Mouse (Mus musculus) limb, embryonic 12.5 days (tissue): Measurements from ENCODE around the gene Gtf2i. TPM values are rescaled to one million over a fixed set of nuclear protein-coding genes. Genes with fewer than 3 reads are reported as not detected.

Experiments
- ATAC-seq: fragments of 200-750 bp; cut with Nextera tagmentation; 2 replicates; pipeline ENCODE4 v1.8.0; 2017; ENCODE audit warnings: low read depth, moderate TSS enrichment; ENCODE audit not compliant: insufficient number of reproducible peaks, insufficient read depth, low FRiP score, low TSS enrichment
- H3K27ac ChIP-seq: fragments of 300-500 bp; sonication (generic); 2 replicates; pipeline ENCODE4 v1.5.1; 2016; ENCODE audit warnings: mild to moderate bottlenecking, moderate library complexity
- H3K27me3 ChIP-seq: fragments of 300-500 bp; sonication (generic); 2 replicates; pipeline ENCODE4 v1.6.1; 2016; ENCODE audit warnings: mild to moderate bottlenecking, moderate library complexity
- H3K36me3 ChIP-seq: fragments of 300-500 bp; sonication (generic); 2 replicates; pipeline ENCODE4 v1.6.1; 2016; ENCODE audit warnings: mild to moderate bottlenecking, moderate library complexity
- H3K4me1 ChIP-seq: fragments of 300-500 bp; sonication (generic); replicated peaks from 2 replicates; pipeline ENCODE4 v1.6.1; 2016
- H3K4me2 ChIP-seq: fragments of 300-500 bp; sonication (generic); 2 replicates; pipeline ENCODE4 v1.6.1; 2016; ENCODE audit warnings: mild to moderate bottlenecking, moderate library complexity
- H3K4me3 ChIP-seq: fragments of 300-500 bp; sonication (generic); replicated peaks from 2 replicates; pipeline ENCODE4 v1.5.1; 2016; ENCODE audit warnings: mild to moderate bottlenecking
- H3K9ac ChIP-seq: fragments of 300-500 bp; sonication (generic); replicated peaks from 2 replicates; pipeline ENCODE4 v1.6.1; 2016; ENCODE audit warnings: mild to moderate bottlenecking, moderate library complexity
- H3K9me3 ChIP-seq: fragments of 300-500 bp; sonication (generic); 2 replicates; pipeline ENCODE4 v1.6.1; 2016; ENCODE audit warnings: mild to moderate bottlenecking, moderate library complexity
- WGBS: fragments of 180-500 bp; shearing (Covaris S2); methylation state at CpG from one replicate; pipeline ENCODE4 v1.1.7; 2016; 5-methylcytosine and 5-hydroxymethylcytosine counted together
- polyA plus RNA-seq: library from polyadenylated mRNA; unstranded; fragments of >200 nt; fragmentation: Nextera tagmentation; extraction: Ambion mirVana; gene quantifications from 2 replicates; pipeline ENCODE4 v1.2.1, GENCODE M21; 2016

Gene Gtf2i
- polyA plus RNA-seq, 1 experiment from 2014 or later, result 235 TPM

DNA sequence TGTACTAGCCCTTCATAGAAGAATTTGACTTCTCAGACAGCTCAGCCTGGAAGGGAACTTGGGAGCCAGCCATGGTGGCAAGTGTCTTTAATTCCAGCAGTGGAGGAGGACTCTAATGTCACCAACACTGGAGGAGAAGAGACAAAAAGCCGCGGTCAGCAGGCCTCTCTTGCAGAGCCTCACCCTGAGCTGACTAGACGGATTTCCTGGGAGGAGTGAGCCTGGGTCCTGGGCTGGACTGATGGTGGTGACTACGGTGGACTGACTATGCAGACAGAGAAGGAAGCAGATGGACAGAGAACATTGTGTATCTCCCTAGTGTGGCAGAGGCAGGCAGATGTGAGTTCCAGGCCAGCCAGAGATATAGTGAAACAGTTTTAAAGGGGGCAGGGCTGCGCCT lies 83.2 kb downstream of the Gtf2i start:
- H3K4me2 ChIP-seq, result no peak overlapping the region
- no peak overlapping the region for H3K27ac ChIP-seq
- H3K4me1 ChIP-seq, result peaks cover 54% of the 10 kb centered on the region
- H3K36me3 ChIP-seq, result peaks cover 12% of the 10 kb centered on the region
- WGBS, result 90% methylated on average over 5 of the region's 5 CpGs
- H3K4me3 ChIP-seq, result no peak overlapping the region
- H3K9me3 ChIP-seq, result no peaks in the 10 kb centered on the region
- H3K27me3 ChIP-seq, result no peaks in the 10 kb centered on the region
- no peak overlapping the region for H3K9ac ChIP-seq
- ATAC-seq, result no peak

DNA sequence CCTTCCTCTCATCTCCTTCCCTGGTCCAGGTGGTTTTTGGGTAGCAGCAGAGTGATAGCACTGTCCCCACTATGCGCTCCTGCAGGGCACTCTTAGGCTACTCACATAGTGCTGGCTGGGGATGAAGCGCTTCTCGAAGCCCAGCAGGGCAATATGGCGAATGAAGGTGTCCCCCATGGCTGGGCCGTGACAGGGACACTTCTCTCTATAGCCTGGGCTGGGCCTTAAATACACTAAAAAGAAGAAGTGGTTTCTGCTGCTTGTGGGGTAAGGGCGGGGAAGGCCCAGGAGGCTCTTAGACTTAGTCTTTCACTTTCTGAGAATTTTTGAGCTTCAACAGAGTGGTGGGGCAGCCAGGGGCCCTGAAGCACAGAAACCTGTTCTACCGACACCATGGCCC lies 85.2 kb downstream of the Gtf2i start, which contains the start of gene Ncf1:
Gene Ncf1 (minus strand): TSS at position 235 of the 400 bp plus-strand sequence.
- Histone ChIP-seq H3K36me3 (no peaks in the 10 kb centered on the region), H3K9me3 (no peaks in the 10 kb centered on the region), H3K4me2 (no peak within 1 kb of the TSS), H3K27ac (no peak within 1 kb of the TSS), H3K27me3 (no peaks in the 10 kb centered on the region), H3K4me1 (peaks cover 37% of the 10 kb centered on the region), H3K9ac (no peak within 1 kb of the TSS), H3K4me3 (no peak within 1 kb of the TSS)
- 86% methylated on average over 7 of the region's 7 CpGs for WGBS
- no peak for ATAC-seq

DNA sequence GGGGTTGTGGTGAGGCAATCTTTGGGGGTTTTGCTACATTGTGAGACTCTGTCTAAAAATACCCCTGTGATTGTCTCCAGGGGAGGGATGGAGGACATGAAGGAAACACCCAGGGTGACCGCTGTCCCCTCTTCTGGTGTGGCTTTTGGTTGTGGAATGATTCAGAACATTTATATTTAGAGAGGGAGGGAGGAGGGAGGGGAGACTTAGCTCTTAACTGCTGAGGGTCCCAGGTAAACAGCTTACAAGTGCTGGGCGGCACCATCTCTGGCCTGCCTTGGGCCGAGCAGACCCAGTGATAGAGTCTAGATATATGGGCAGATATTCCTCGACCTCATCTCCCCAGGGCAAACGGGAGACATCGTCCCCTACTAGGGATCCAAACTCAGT lies 86.3 kb downstream of the Gtf2i start:
- Histone ChIP-seq H3K9me3 (no peaks in the 10 kb centered on the region), H3K27me3 (no peaks in the 10 kb centered on the region), H3K4me2 (no peak overlapping the region), H3K4me3 (no peak overlapping the region), H3K9ac (no peak overlapping the region), H3K27ac (no peak overlapping the region), H3K4me1 (peaks cover 26% of the 10 kb centered on the region), H3K36me3 (no peaks in the 10 kb centered on the region)
- no peak for ATAC-seq
- 80% methylated on average over 6 of the region's 6 CpGs for WGBS

DNA sequence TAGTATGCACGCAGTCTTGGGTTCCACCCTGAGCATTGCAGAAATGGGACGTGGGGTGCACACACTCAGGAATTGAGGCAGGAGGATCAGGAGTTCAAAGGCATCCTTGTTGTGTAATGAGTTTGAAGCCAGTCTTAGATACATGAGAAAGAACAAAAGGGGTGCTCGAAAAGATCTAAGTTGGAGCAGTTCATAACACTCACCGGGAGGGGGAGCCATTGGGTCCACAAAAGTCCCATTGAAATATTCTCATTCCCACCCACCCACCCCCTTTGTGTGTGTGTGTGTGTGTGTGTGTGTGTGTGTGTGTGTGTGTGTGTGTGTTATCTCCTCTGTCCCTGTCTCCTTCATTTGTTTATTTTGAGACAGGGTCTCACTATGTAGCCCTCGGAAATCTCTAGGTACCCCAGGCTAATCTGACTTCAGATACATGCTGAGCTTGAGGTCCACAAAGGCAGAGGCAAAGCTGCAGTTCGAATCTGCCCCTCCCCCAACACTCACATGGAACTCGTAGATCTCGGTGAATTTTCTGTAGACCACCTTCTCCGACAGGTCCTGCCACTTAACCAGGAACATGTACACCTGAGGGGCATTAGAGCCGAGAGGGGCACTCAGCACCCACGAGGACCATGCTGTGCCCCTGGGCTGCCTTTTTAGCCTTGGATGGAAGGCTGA lies 86.8 kb downstream of the Gtf2i start:
- Histone ChIP-seq H3K4me3 (no peak overlapping the region), H3K4me2 (no peak overlapping the region), H3K9ac (no peak overlapping the region), H3K27ac (no peak overlapping the region), H3K36me3 (no peaks in the 10 kb centered on the region), H3K9me3 (no peaks in the 10 kb centered on the region), H3K4me1 (peaks cover 20% of the 10 kb centered on the region), H3K27me3 (peaks cover 2% of the 10 kb centered on the region)
- WGBS, result 42% methylated on average over 11 of the region's 11 CpGs
- no peak for ATAC-seq

DNA sequence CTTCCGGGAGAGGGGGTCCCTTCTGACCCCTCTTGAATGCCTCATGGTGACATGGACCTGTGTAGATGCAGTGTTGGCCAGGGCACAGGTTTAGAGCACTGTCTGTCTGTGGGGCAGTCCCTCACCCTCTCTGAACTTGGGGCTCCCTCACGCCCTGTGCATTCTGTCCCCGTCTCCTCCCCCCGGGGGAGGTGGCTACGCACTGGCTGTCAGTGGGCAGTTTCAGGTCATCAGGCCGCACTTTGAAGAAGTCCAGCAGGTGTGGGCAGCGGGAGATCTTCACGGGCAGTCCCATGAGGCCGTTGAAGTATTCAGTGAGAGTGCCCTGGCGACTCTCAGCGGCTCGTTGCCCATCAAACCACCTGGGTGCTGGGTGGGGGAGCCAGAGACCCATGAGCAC lies 87.6 kb downstream of the Gtf2i start:
- Histone ChIP-seq H3K27ac (0 out of 2 replicates have a peak overlapping the region, but pooled peaks have one; percentile 9), H3K9ac (no peak overlapping the region)

DNA sequence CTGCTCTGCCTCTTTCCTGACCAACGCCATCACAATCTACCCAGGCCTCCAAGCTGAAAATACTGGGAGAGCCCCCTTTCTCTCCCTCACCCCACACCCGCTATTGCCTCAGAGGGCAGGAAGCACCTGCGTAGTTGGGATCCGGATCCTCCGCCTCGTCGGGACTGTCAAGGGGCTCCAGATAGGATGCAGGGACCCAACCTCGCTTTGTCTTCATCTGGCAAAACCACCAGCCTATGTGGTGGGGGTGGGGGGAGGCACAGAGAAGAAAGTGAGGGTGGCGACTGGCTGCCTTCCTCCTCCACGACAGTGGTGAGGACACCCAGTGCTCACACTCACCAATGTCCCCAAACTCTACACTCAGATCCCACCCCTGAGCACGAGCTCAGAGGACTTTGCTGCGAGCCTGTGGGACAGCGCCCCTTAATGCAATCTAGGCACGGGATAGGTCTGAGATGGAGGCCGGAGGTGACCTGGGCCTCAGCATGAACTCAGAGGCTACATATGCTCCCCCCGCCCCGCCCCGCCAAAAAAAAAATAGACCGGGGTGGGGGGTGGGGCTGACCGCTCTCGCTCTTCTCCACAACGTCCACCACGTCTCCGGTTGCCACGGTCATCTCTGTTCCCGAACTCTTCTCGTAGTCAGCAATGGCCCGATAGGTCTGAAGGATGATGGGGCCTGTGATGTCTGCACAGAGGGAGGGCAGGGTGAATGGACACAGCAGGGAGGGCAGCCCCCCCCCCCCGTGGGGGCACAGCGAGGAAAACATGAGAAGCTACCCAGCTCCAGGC lies 89.3 kb downstream of the Gtf2i start:
- Histone ChIP-seq H3K4me2 (no peak overlapping the region), H3K27ac (no peak overlapping the region), H3K9me3 (no peaks in the 10 kb centered on the region), H3K4me1 (peaks cover 22% of the 10 kb centered on the region), H3K9ac (no peak overlapping the region), H3K36me3 (no peaks in the 10 kb centered on the region), H3K4me3 (no peak overlapping the region), H3K27me3 (peaks cover 22% of the 10 kb centered on the region)
- 78% methylated on average over 30 of the region's 30 CpGs for WGBS
- no peak for ATAC-seq

More for the DNA sequence above, 87.6 kb downstream of the Gtf2i start:
- Histone ChIP-seq H3K9me3 (no peaks in the 10 kb centered on the region), H3K27me3 (peaks cover 10% of the 10 kb centered on the region), H3K4me2 (no peak overlapping the region), H3K4me3 (no peak overlapping the region), H3K36me3 (no peaks in the 10 kb centered on the region), H3K4me1 (peaks cover 17% of the 10 kb centered on the region)
- WGBS, result 60% methylated on average over 12 of the region's 12 CpGs
- ATAC-seq, result 0 out of 2 replicates have a peak, but pooled peaks have one; percentile 24

DNA sequence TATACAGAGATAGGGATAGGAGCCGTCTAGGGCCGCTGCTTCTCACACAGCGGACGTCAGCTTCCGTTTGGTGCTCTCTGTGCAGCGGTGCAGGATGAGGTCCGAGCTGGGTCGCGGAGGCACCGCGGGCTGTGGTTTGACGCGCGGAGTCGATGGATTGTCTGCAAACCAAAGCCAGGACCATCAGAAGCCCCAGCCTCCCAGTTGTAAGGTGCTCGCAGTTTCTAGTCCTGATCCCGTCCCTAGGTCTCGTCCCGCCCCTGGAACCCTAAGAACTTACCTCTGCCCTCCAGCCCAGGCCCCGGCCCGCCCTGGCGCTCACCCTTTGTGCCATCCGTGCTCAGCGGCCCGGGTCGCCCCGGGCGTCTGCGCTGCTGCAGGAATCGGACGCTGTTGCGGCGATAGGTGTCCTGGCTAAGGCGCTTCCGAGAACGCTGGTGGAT lies 92.8 kb downstream of the Gtf2i start:
- peak overlapping the region; percentile 72 for H3K9ac ChIP-seq
- WGBS, result 2% methylated on average over 35 of the region's 36 CpGs
- H3K9me3 ChIP-seq, result no peaks in the 10 kb centered on the region
- H3K4me3 ChIP-seq, result peak overlapping the region; percentile 41
- H3K27ac ChIP-seq, result no peak overlapping the region
- peak overlapping the region; percentile 73 for H3K4me2 ChIP-seq
- peaks cover 9% of the 10 kb centered on the region for H3K36me3 ChIP-seq
- H3K4me1 ChIP-seq, result peaks cover 17% of the 10 kb centered on the region
- peaks cover 22% of the 10 kb centered on the region for H3K27me3 ChIP-seq
- no peak for ATAC-seq

DNA sequence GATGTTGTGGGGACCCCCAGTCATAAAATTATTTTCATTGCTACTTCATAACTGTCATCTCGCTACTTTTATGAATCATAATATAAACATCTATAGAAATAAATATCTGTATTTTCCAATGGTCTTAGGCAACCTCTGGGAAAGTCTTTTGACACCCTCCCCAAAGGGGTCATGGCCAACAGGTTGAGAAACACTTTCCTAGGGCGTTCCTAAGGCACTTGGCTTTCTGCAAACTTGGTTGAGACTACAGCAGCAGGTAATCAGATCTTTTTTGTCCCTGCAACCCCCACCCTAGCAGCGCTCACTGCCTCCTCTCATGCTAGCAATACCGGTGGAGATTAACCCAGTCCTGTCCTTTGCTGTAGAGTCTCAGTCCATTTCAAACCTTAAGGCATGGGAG lies 93.3 kb downstream of the Gtf2i start:
- H3K4me2 ChIP-seq, result peak overlapping the region; percentile 73
- peak overlapping the region; percentile 41 for H3K4me3 ChIP-seq
- peaks cover 13% of the 10 kb centered on the region for H3K4me1 ChIP-seq
- no peak for ATAC-seq
- no peak overlapping the region for H3K27ac ChIP-seq
- H3K27me3 ChIP-seq, result peaks cover 22% of the 10 kb centered on the region
- WGBS, result 44% methylated on average over 4 of the region's 4 CpGs
- H3K9me3 ChIP-seq, result no peaks in the 10 kb centered on the region
- H3K36me3 ChIP-seq, result peaks cover 14% of the 10 kb centered on the region
- H3K9ac ChIP-seq, result peak overlapping the region; percentile 72; the same call in 1 of the 2 replicates

DNA sequence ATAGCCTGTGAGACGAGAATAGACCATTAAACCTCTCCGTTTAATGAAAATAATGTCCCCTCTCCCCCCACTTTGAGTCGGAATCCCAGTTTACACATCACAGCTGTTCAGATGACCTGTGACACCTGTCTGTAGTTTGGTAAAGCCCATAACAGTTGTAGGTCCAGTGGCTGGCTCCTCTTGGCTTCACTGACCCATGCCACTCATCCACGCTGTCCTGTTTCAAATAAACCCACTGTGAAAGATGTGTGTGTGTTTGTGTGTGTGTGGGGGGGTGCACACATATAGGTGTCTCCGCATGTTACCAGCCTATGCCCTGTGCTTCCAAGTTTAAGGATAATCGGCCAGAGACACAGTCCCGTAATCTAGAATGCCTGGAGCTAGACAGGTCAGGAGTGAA lies 96.7 kb downstream of the Gtf2i start:
- 90% methylated on average over 7 of the region's 7 CpGs for WGBS
- H3K4me3 ChIP-seq, result no peak overlapping the region
- H3K9me3 ChIP-seq, result no peaks in the 10 kb centered on the region
- peaks cover 18% of the 10 kb centered on the region for H3K36me3 ChIP-seq
- H3K9ac ChIP-seq, result no peak overlapping the region
- H3K4me1 ChIP-seq, result peaks cover 11% of the 10 kb centered on the region
- no peak overlapping the region for H3K4me2 ChIP-seq
- ATAC-seq, result no peak
- H3K27ac ChIP-seq, result no peak overlapping the region
- peaks cover 21% of the 10 kb centered on the region for H3K27me3 ChIP-seq

DNA sequence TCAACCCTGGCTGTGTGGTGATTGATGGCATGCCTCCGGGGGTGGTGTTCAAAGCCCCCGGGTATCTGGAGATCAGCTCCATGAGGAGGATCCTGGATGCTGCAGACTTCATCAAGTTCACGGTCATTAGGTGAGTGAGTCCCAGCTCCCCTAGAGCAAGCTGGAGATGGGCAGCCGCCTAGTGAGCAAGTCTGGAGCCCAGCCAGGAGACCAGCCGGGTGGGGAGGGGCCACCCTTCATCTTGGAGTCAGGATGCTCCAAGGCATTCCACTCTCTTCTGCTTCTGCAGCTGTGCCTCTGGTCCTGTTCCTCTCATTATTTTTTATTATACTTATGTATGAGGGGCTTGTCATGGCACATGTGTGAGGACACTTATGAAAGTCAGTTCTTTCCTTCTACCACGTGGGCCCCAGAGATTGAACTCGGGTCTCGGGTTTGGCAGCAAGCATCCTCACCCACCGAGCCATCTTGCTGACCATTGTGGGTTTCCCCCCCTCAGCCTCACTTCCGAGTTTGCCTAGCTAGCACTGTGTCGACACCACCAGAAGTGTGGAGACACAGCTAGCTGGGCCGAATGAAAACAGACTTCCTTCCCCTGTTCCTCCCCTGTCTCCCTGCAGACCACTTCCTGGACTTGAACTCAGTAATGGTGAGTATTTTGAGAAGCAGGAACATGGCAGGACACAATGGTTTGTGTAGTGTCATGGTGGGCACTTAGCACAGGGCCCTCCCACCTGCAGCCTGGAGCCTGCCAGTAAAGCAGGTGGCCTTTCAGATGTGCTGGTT lies 100.3 kb downstream of the Gtf2i start:
- ATAC-seq, result no peak
- Histone ChIP-seq H3K4me3 (no peak overlapping the region), H3K9me3 (peaks cover 6% of the 10 kb centered on the region; the same call in 1 of the 2 replicates), H3K4me2 (no peak overlapping the region), H3K9ac (no peak overlapping the region), H3K36me3 (peaks cover 25% of the 10 kb centered on the region), H3K27ac (no peak overlapping the region), H3K4me1 (no peaks in the 10 kb centered on the region), H3K27me3 (no peaks in the 10 kb centered on the region)
- 76% methylated on average over 12 of the region's 12 CpGs for WGBS
